In genomic region chr7:141205504-141205903, GRCm38 (mm10) we compare ENCODE assay signal across 29 mouse cellular contexts. TPM values are rescaled to one million over a fixed set of nuclear protein-coding genes. Genes with fewer than 3 reads are reported as not detected.
DNase-seq lines count a peak whose midpoint lies in the region; ATAC-seq and TF ChIP-seq lines count a peak whose summit lies in the region.
"Had no signal": no experiment of that assay in that cellular context is flagged by ENCODE, and none has a peak within 500 bp of the region (broad histone marks: within the 10 kb centered on the region; RNA-seq: fewer than 3 reads in every experiment).

No protein-coding gene starts in this region.

- intact Hi-C loops in gastrocnemius, adult 2 months (cut with DNase I), result no loop called here

- H3K9me3 ChIP-seq in limb, embryonic 13.5 days, result no peaks in the 10 kb centered on the region
- no peaks in the 10 kb centered on the region for H3K9me3 ChIP-seq in limb, embryonic 10.5 days (replicated peaks)
- H3K9me3 ChIP-seq in liver, embryonic 14.5 days (ENCODE audit: control insufficient read depth, low read length), result no peaks in the 10 kb centered on the region
- no peaks in the 10 kb centered on the region for H3K9me3 ChIP-seq in liver, embryonic 11.5 days (ENCODE audit: control insufficient read depth, low read length)
- H3K9me3 ChIP-seq: embryonic facial prominence, embryonic 10.5 days; embryonic facial prominence, embryonic 13.5 days; forebrain, embryonic 12.5 days; forebrain, embryonic 15.5 days; heart, embryonic 15.5 days; hindbrain, embryonic 10.5 days; hindbrain, embryonic 13.5 days had no signal

- H3K27me3 ChIP-seq in limb, embryonic 13.5 days, result no peaks in the 10 kb centered on the region
- no peaks in the 10 kb centered on the region for H3K27me3 ChIP-seq in limb, embryonic 10.5 days (ENCODE audit: low read depth, poor library complexity, severe bottlenecking)
- H3K27me3 ChIP-seq in liver, embryonic 14.5 days (ENCODE audit: control insufficient read depth, insufficient read depth, low read length), result no peaks in the 10 kb centered on the region
- no peaks in the 10 kb centered on the region for H3K27me3 ChIP-seq in liver, embryonic 11.5 days (replicated peaks; ENCODE audit: control insufficient read depth, insufficient read depth, low read length)
- H3K27me3 ChIP-seq: embryonic facial prominence, embryonic 13.5 days; forebrain, embryonic 12.5 days; forebrain, embryonic 15.5 days; heart, embryonic 15.5 days; hindbrain, embryonic 13.5 days had no signal

- TF ChIP-seq CTCF in gastrocnemius, adult 2 months (IDR thresholded peaks at IDR 0.05), result no peak
- no peak for TF ChIP-seq CTCF in liver, embryonic 14.5 days (IDR thresholded peaks at IDR 0.05; ENCODE audit: low read depth)

- 89% methylated on average over 5 of the region's 5 CpGs for WGBS in limb, embryonic 13.5 days
- WGBS in limb, embryonic 10.5 days, result 97% methylated on average over 5 of the region's 5 CpGs
- WGBS in liver, embryonic 14.5 days (ENCODE audit: insufficient replicate concordance), result 86% methylated on average over 5 of the region's 5 CpGs
- WGBS in liver, embryonic 11.5 days, result 90% methylated on average over 5 of the region's 5 CpGs

- ATAC-seq in limb, embryonic 13.5 days (ENCODE audit: low FRiP score, low read depth), result no peak
- ATAC-seq in liver, embryonic 14.5 days (ENCODE audit: insufficient read depth), result no peak
- ATAC-seq in liver, embryonic 11.5 days (replicated peaks; ENCODE audit: low FRiP score), result no peak
- ATAC-seq: activated CD4-positive, CD25-positive, alpha-beta regulatory T cell, adult 4 months; forebrain, embryonic 15.5 days; hindbrain, embryonic 16.5 days had no signal

- no peak overlapping the region for H3K27ac ChIP-seq in gastrocnemius, adult 2 months
- no peak overlapping the region for H3K27ac ChIP-seq in limb, embryonic 13.5 days
- H3K27ac ChIP-seq in limb, embryonic 10.5 days, result no peak overlapping the region
- H3K27ac ChIP-seq in liver, embryonic 14.5 days, result peak overlapping the region; percentile 10
- no peak overlapping the region for H3K27ac ChIP-seq in liver, embryonic 11.5 days (ENCODE audit: low read depth, low read length)
- H3K27ac ChIP-seq: embryonic facial prominence, embryonic 13.5 days; forebrain, embryonic 12.5 days; forebrain, embryonic 15.5 days; heart, embryonic 15.5 days; hindbrain, embryonic 10.5 days; hindbrain, embryonic 13.5 days had no signal

- no peak for TF ChIP-seq EP300 in liver, embryonic 14.5 days (IDR thresholded peaks at IDR 0.05; ENCODE audit: low read depth)

- H3K4me3 ChIP-seq in gastrocnemius, adult 2 months, result no peak overlapping the region
- H3K4me3 ChIP-seq in limb, embryonic 13.5 days, result no peak overlapping the region
- H3K4me3 ChIP-seq in limb, embryonic 10.5 days, result no peak overlapping the region
- H3K4me3 ChIP-seq in liver, embryonic 14.5 days (ENCODE audit: insufficient read depth in 1 of 2, low read depth in 2 of 2, low read length in 2 of 2), result no peak overlapping the region
- H3K4me3 ChIP-seq in liver, embryonic 11.5 days (ENCODE audit: low read depth, low read length), result no peak overlapping the region
- H3K4me3 ChIP-seq: embryonic facial prominence, embryonic 10.5 days; embryonic facial prominence, embryonic 13.5 days; erythroblast, embryonic 14.5 days; forebrain, embryonic 12.5 days; forebrain, embryonic 15.5 days; heart, embryonic 15.5 days; hindbrain, embryonic 10.5 days; hindbrain, embryonic 13.5 days had no signal

- peak overlapping the region; percentile 8; the same call in 1 of the 2 replicates for H3K9ac ChIP-seq in limb, embryonic 13.5 days
- no peak overlapping the region for H3K9ac ChIP-seq in liver, embryonic 14.5 days (replicated peaks)
- H3K9ac ChIP-seq in liver, embryonic 11.5 days (ENCODE audit: low read depth, low read length), result no peak overlapping the region
- H3K9ac ChIP-seq: embryonic facial prominence, embryonic 13.5 days; forebrain, embryonic 12.5 days; forebrain, embryonic 15.5 days; heart, embryonic 15.5 days; hindbrain, embryonic 13.5 days had no signal

- peaks cover 8% of the 10 kb centered on the region; the same call in 1 of the 2 replicates for H3K36me3 ChIP-seq in limb, embryonic 13.5 days
- H3K36me3 ChIP-seq in limb, embryonic 10.5 days, result no peaks in the 10 kb centered on the region
- H3K36me3 ChIP-seq in liver, embryonic 14.5 days (replicated peaks; ENCODE audit: control insufficient read depth, insufficient read depth, low read depth), result no peaks in the 10 kb centered on the region
- H3K36me3 ChIP-seq in liver, embryonic 11.5 days (ENCODE audit: control insufficient read depth, insufficient read depth, low read length), result no peaks in the 10 kb centered on the region
- H3K36me3 ChIP-seq: embryonic facial prominence, embryonic 13.5 days; forebrain, embryonic 12.5 days; forebrain, embryonic 15.5 days; heart, embryonic 15.5 days; hindbrain, embryonic 13.5 days had no signal

- no peak overlapping the region for H3K4me2 ChIP-seq in limb, embryonic 13.5 days (replicated peaks)
- H3K4me2 ChIP-seq in liver, embryonic 14.5 days (ENCODE audit: low read depth), result no peak overlapping the region
- no peak overlapping the region for H3K4me2 ChIP-seq in liver, embryonic 11.5 days
- H3K4me2 ChIP-seq: embryonic facial prominence, embryonic 13.5 days; forebrain, embryonic 12.5 days; forebrain, embryonic 15.5 days; heart, embryonic 11.5 days; heart, embryonic 15.5 days; hindbrain, embryonic 13.5 days had no signal

- H3K4me1 ChIP-seq in limb, embryonic 13.5 days, result no peaks in the 10 kb centered on the region
- peaks cover 4% of the 10 kb centered on the region; the same call in 1 of the 2 replicates for H3K4me1 ChIP-seq in limb, embryonic 10.5 days
- H3K4me1 ChIP-seq in liver, embryonic 14.5 days (replicated peaks; ENCODE audit: control insufficient read depth in 2 of 2, insufficient read depth in 2 of 2, low read length in 1 of 2), result peaks cover 41 to 46% of the 10 kb centered on the region in 2 experiments
- peaks cover 38% of the 10 kb centered on the region for H3K4me1 ChIP-seq in liver, embryonic 11.5 days (replicated peaks; ENCODE audit: control insufficient read depth, insufficient read depth, low read length)
- H3K4me1 ChIP-seq: embryonic facial prominence, embryonic 10.5 days; embryonic facial prominence, embryonic 13.5 days; forebrain, embryonic 12.5 days; forebrain, embryonic 15.5 days; heart, embryonic 15.5 days; hindbrain, embryonic 13.5 days had no signal

- DNase-seq in gastrocnemius, adult 2 months, result peak; percentile 10
- DNase-seq in gastrocnemius, adult 18-20 months (ENCODE audit: low spot score), result no peak
- DNase-seq in limb, embryonic 10.5 days (ENCODE audit: low spot score), result no peak
- no peak for DNase-seq in liver, embryonic 14.5 days (ENCODE audit: low read depth in 3 of 3, low spot score in 3 of 3)
- no peak for DNase-seq in liver, embryonic 11.5 days (ENCODE audit: low spot score)
- DNase-seq: adrenal gland, adult 8-10 months; adrenal gland, postnatal 25 days; cerebellum, adult 11-12 months; cerebellum, adult 8-10 months; cerebellum, postnatal 10 days; cerebellum, postnatal 36 days; embryo, embryonic 11 days; gastrocnemius, postnatal 14 days; heart, adult 18-20 months; heart, postnatal 10 days; heart, postnatal 36 days had no signal

RNA-seq across cellular contexts. Expression of gene Lmntd2, which starts 8.4 kb away (rescaled TPM):
- not detected for total RNA-seq in gastrocnemius, adult 2 months (2021)
- not detected for total RNA-seq in gastrocnemius, adult 18-20 months (2021)
- 2.6 TPM in 2 replicates for polyA plus RNA-seq in limb, embryonic 13.5 days (2015; fragmentation: Nextera tagmentation; extraction: Ambion mirVana)
- 3.5 and 4.5 TPM in 2 replicates for polyA plus RNA-seq in limb, embryonic 10.5 days (2016; fragmentation: Nextera tagmentation; extraction: Ambion mirVana)
- 2.0 and 2.3 TPM in 2 replicates for polyA plus RNA-seq in liver, embryonic 14.5 days (2012; rRNA removed)
- 0.25 and 0.66 TPM in 2 replicates for polyA plus RNA-seq in liver, embryonic 14.5 days (2014; fragmentation: Nextera tagmentation; extraction: Ambion mirVana)
- polyA plus RNA-seq in liver, embryonic 11.5 days (2014; fragmentation: Nextera tagmentation; extraction: Ambion mirVana), result 1.8 and 2.6 TPM in 2 replicates
- total RNA-seq: gastrocnemius, postnatal 14 days; gastrocnemius, postnatal 4 days; heart, adult 18-20 months; heart, postnatal 10 days; heart, postnatal 36 days had no signal

RNA-seq across cellular contexts. Expression of gene Rassf7, which starts 10.2 kb away (rescaled TPM):
- under 1 TPM in 1 of 2 experiments, not detected in 1; 0.28 TPM for total RNA-seq in gastrocnemius, adult 2 months (2021)
- under 1 TPM; 0.24 to 0.48 TPM for total RNA-seq in gastrocnemius, adult 18-20 months (2021)
- polyA plus RNA-seq in limb, embryonic 13.5 days (2015; fragmentation: Nextera tagmentation; extraction: Ambion mirVana), result 32.7 and 34.0 TPM in 2 replicates
- 44.7 and 53.5 TPM in 2 replicates for polyA plus RNA-seq in limb, embryonic 10.5 days (2016; fragmentation: Nextera tagmentation; extraction: Ambion mirVana)
- polyA plus RNA-seq in liver, embryonic 14.5 days (2012; rRNA removed), result 21.6 and 28.3 TPM in 2 replicates
- 16.8 and 22.4 TPM in 2 replicates for polyA plus RNA-seq in liver, embryonic 14.5 days (2014; fragmentation: Nextera tagmentation; extraction: Ambion mirVana)
- 35.1 TPM in 2 replicates for polyA plus RNA-seq in liver, embryonic 11.5 days (2014; fragmentation: Nextera tagmentation; extraction: Ambion mirVana)

RNA-seq across cellular contexts. Expression of gene Lrrc56, which starts 11.5 kb away (rescaled TPM):
- total RNA-seq in gastrocnemius, adult 2 months (2021), result 1 to 10 TPM; 1.7 to 2.1 TPM
- 1 to 10 TPM; 1.6 to 1.7 TPM for total RNA-seq in gastrocnemius, adult 18-20 months (2021)
- polyA plus RNA-seq in limb, embryonic 13.5 days (2015; fragmentation: Nextera tagmentation; extraction: Ambion mirVana), result 11.4 and 12.9 TPM in 2 replicates
- 14.0 and 21.8 TPM in 2 replicates for polyA plus RNA-seq in limb, embryonic 10.5 days (2016; fragmentation: Nextera tagmentation; extraction: Ambion mirVana)
- 15.3 and 20.3 TPM in 2 replicates for polyA plus RNA-seq in liver, embryonic 14.5 days (2012; rRNA removed)
- polyA plus RNA-seq in liver, embryonic 14.5 days (2014; fragmentation: Nextera tagmentation; extraction: Ambion mirVana), result 10.4 and 10.9 TPM in 2 replicates
- polyA plus RNA-seq in liver, embryonic 11.5 days (2014; fragmentation: Nextera tagmentation; extraction: Ambion mirVana), result 20.8 and 20.9 TPM in 2 replicates

RNA-seq across cellular contexts. Expression of gene Hras, which starts 11.7 kb away (rescaled TPM):
- 100 to 1,000 TPM; 117 to 119 TPM for total RNA-seq in gastrocnemius, adult 2 months (2021)
- 100 to 1,000 TPM; 109 to 117 TPM for total RNA-seq in gastrocnemius, adult 18-20 months (2021)
- polyA plus RNA-seq in limb, embryonic 13.5 days (2015; fragmentation: Nextera tagmentation; extraction: Ambion mirVana), result 94.5 and 97.5 TPM in 2 replicates
- 101 and 104 TPM in 2 replicates for polyA plus RNA-seq in limb, embryonic 10.5 days (2016; fragmentation: Nextera tagmentation; extraction: Ambion mirVana)
- 50.8 and 66.8 TPM in 2 replicates for polyA plus RNA-seq in liver, embryonic 14.5 days (2012; rRNA removed)
- 84.4 and 102 TPM in 2 replicates for polyA plus RNA-seq in liver, embryonic 14.5 days (2014; fragmentation: Nextera tagmentation; extraction: Ambion mirVana)
- polyA plus RNA-seq in liver, embryonic 11.5 days (2014; fragmentation: Nextera tagmentation; extraction: Ambion mirVana), result 112 and 118 TPM in 2 replicates

RNA-seq across cellular contexts. Expression of gene Phrf1, which starts 23.1 kb away (rescaled TPM):
- total RNA-seq in gastrocnemius, adult 2 months (2021), result 10 to 100 TPM; 22.4 to 28.1 TPM
- 10 to 100 TPM; 19.5 to 24.8 TPM for total RNA-seq in gastrocnemius, adult 18-20 months (2021)
- 87.2 and 88.0 TPM in 2 replicates for polyA plus RNA-seq in limb, embryonic 13.5 days (2015; fragmentation: Nextera tagmentation; extraction: Ambion mirVana)
- polyA plus RNA-seq in limb, embryonic 10.5 days (2016; fragmentation: Nextera tagmentation; extraction: Ambion mirVana), result 121 and 131 TPM in 2 replicates
- polyA plus RNA-seq in liver, embryonic 14.5 days (2012; rRNA removed), result 10.4 and 14.1 TPM in 2 replicates
- polyA plus RNA-seq in liver, embryonic 14.5 days (2014; fragmentation: Nextera tagmentation; extraction: Ambion mirVana), result 25.7 and 28.3 TPM in 2 replicates
- polyA plus RNA-seq in liver, embryonic 11.5 days (2014; fragmentation: Nextera tagmentation; extraction: Ambion mirVana), result 70.9 and 81.0 TPM in 2 replicates
